Comparison of ENCODE assay signal across 8 mouse cellular contexts in the genomic region with DNA sequence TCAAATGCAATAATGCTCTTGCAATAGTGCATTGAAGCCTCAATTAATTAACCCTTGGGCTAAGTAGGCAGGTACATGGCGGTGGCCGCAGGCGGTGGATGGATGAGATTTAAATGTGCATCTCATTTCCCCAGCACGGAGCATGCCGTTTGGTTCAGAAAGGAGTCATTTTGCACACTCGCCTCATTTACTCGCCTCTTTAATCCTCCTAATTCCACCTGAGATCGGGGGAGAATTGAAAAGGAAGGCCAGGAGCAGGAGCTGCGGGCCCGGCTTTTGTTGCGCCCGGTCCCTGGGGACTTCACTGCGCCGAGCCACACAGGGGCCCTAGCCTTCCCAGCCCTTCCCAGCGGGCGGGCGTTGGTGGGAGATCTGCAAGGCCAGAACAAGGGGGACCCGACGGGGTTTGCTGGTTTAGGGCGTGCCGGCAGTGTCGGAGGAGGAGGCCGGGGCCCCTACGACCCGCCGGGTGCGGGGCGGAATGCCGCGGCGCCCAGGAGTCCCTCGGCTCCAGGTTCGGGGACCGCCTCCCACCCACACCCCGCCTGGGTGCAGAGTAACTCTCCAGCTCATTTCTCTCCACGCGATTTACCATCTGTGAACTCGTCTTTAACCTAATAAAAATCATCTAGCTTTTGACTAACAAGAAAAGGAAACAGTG.
DNase-seq lines count a peak whose midpoint lies in the region; ATAC-seq and TF ChIP-seq lines count a peak whose summit lies in the region.

No protein-coding gene starts in this region.

- 0 out of 2 replicates have a peak, but pooled peaks have one; percentile 15 for ATAC-seq in common myeloid progenitor, adult 5-6 weeks (replicated peaks; ENCODE audit: low read depth, poor library complexity, severe bottlenecking)
- ATAC-seq in heart, embryonic 16.5 days (replicated peaks; ENCODE audit: extremely low read depth, insufficient read depth, low FRiP score) = no peak
- peak; percentile 79 for ATAC-seq in midbrain, embryonic 11.5 days (ENCODE audit: low FRiP score)

- peak overlapping the region; percentile 56 for H3K27ac ChIP-seq in layer of hippocampus, adult 2 months
- no peak overlapping the region for H3K27ac ChIP-seq in heart, embryonic 16.5 days (ENCODE audit: low read length)
- H3K27ac ChIP-seq in midbrain, embryonic 11.5 days (ENCODE audit: low read depth, low read length) = no peak overlapping the region

- H3K27me3 ChIP-seq in heart, embryonic 16.5 days (ENCODE audit: control insufficient read depth, insufficient read depth, low read length) = peaks cover 41% of the 10 kb centered on the region
- H3K27me3 ChIP-seq in midbrain, embryonic 11.5 days (ENCODE audit: control insufficient read depth, insufficient read depth, low read length) = peaks cover 77% of the 10 kb centered on the region

- DNase-seq in layer of hippocampus, adult 2 months (ENCODE audit: low spot score in 2 of 2) = no peak
- no peak for DNase-seq in layer of hippocampus, adult 9-10 months (ENCODE audit: low spot score)
- peak; percentile 96 for DNase-seq in midbrain, embryonic 11.5 days (ENCODE audit: low spot score, missing footprints)
- no peak for DNase-seq in urinary bladder, postnatal 36 days (ENCODE audit: low spot score in 2 of 2)
- DNase-seq in left cerebral cortex, postnatal 4 days = no peak
- DNase-seq in T-cell, adult 2 months (ENCODE audit: low spot score) = no peak

- no peaks in the 10 kb centered on the region for H3K9me3 ChIP-seq in heart, embryonic 16.5 days (replicated peaks; ENCODE audit: control insufficient read depth, low read length)
- H3K9me3 ChIP-seq in midbrain, embryonic 11.5 days (ENCODE audit: control insufficient read depth, low read length) = no peaks in the 10 kb centered on the region

- 2% methylated on average over 38 of the region's 38 CpGs for WGBS in heart, embryonic 16.5 days
- 2% methylated on average over 38 of the region's 38 CpGs for WGBS in midbrain, embryonic 11.5 days

- intact Hi-C loops in left cerebral cortex, postnatal 4 days (cut with DNase I) = loop anchor here (5.0 kb wide), 1 partner anchor 276 kb away; no protein-coding TSS in a partner anchor

- peaks cover 9% of the 10 kb centered on the region for H3K4me1 ChIP-seq in heart, embryonic 16.5 days (ENCODE audit: control insufficient read depth, insufficient read depth, low read length)
- H3K4me1 ChIP-seq in midbrain, embryonic 11.5 days (ENCODE audit: control insufficient read depth, insufficient read depth, low read length) = peaks cover 7% of the 10 kb centered on the region

- no peak for TF ChIP-seq CTCF in layer of hippocampus, adult 2 months (conservative IDR thresholded peaks at IDR 0.05)

- H3K4me3 ChIP-seq in layer of hippocampus, adult 2 months = peak overlapping the region; percentile 47
- H3K4me3 ChIP-seq in heart, embryonic 16.5 days (ENCODE audit: low read length) = peak overlapping the region; percentile 48
- H3K4me3 ChIP-seq in midbrain, embryonic 11.5 days (ENCODE audit: low read depth, low read length) = peak overlapping the region; percentile 20

- 0 out of 2 replicates have a peak overlapping the region, but pooled peaks have one; percentile 26 for H3K9ac ChIP-seq in heart, embryonic 16.5 days (ENCODE audit: low read length)
- no peak overlapping the region for H3K9ac ChIP-seq in midbrain, embryonic 11.5 days (ENCODE audit: low read length)

- H3K36me3 ChIP-seq in heart, embryonic 16.5 days (ENCODE audit: control insufficient read depth, insufficient read depth) = no peaks in the 10 kb centered on the region
- no peaks in the 10 kb centered on the region for H3K36me3 ChIP-seq in midbrain, embryonic 11.5 days (ENCODE audit: control insufficient read depth, insufficient read depth, low read length)

- H3K4me2 ChIP-seq in heart, embryonic 16.5 days (ENCODE audit: low read depth, low read length) = peak overlapping the region; percentile 65
- H3K4me2 ChIP-seq in midbrain, embryonic 11.5 days = peak overlapping the region; percentile 41
